Mouse (Mus musculus): Measurements from ENCODE around the gene Tmem170b. TPM values are rescaled to one million over a fixed set of nuclear protein-coding genes. Genes with fewer than 3 reads are reported as not detected.

Gene Tmem170b
- polyA plus RNA-seq, 1 experiment from 2014 or later, result 25.0 TPM

DNA sequence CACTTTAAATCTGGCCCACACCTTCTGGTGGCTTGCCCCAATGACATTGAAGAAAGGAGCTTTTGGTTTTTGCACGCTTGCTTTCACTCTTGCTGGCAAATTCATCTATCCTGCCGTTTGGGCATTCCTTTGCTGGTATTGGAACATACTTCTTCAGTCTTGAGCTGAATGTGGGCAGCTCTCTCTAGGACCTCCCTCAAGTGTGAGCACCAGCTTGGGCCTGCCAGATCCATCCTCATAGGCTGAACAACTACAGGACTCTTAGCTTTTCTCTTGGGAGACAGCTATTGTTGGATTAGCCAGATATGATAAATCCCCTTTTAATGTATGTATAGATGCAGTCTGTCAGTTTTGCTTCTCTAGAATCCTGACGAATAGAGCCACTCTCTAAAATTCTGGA, 19.5 kb downstream of the Tmem170b start:
- Histone ChIP-seq H3K27ac (ENCODE audit: low read depth, low read length) (no peak overlapping the region), H3K27me3 (ENCODE audit: control insufficient read depth, insufficient read depth, low read length) (no peaks in the 10 kb centered on the region), H3K9me3 (ENCODE audit: control insufficient read depth, low read length) (no peaks in the 10 kb centered on the region), H3K36me3 (ENCODE audit: control insufficient read depth, insufficient read depth, low read length) (no peaks in the 10 kb centered on the region), H3K4me3 (ENCODE audit: low read depth, low read length) (no peak overlapping the region), H3K4me2 (replicated peaks; ENCODE audit: low read depth, low read length) (no peak overlapping the region), H3K4me1 (replicated peaks; ENCODE audit: control insufficient read depth, insufficient read depth, low read length) (no peaks in the 10 kb centered on the region), H3K9ac (ENCODE audit: low read depth, low read length) (no peak overlapping the region)
- DNase-seq (ENCODE audit: low spot score) (no peak), ATAC-seq (ENCODE audit: low FRiP score) (no peak)
- WGBS, result 82% methylated on average over 3 of the region's 3 CpGs

DNA sequence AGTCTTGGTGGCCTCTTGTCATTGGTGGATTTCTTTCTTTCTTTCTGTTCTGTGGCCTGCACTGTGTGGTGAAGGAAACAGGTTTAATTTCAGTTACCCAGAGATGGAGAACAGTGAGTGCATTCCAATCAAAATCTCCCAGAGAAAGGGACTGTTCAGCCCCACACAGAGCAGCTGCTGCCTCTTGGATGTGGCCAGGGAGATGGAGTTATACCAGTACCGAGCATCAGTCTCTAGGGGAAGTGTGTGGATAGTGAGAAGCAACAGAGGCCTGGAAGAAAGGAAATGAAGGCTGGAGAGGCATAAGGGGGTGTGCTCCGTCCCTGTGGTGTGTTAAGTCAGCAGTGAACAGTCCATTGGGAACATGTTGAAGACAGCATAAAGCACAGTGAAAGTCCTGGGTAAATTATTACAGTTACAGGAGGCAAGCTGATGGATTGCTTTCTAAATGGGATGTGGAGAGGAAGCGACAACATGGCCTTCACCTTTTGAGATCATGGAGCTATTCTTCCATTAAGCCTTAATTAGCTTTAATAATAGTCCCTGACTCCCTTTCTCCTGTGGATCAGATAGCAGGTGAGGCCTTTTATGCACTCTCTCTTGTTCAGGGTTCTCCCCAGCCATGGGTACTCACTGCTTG, 21.7 kb downstream of the Tmem170b start:
- H3K4me1 ChIP-seq (replicated peaks; ENCODE audit: control insufficient read depth, insufficient read depth, low read length), result no peaks in the 10 kb centered on the region
- no peaks in the 10 kb centered on the region for H3K36me3 ChIP-seq (ENCODE audit: control insufficient read depth, insufficient read depth, low read length)
- H3K4me2 ChIP-seq (replicated peaks; ENCODE audit: low read depth, low read length), result no peak overlapping the region
- WGBS, result 73% methylated on average over 3 of the region's 3 CpGs
- H3K27ac ChIP-seq (ENCODE audit: low read depth, low read length), result 0 out of 2 replicates have a peak overlapping the region, but pooled peaks have one; percentile 21
- DNase-seq (ENCODE audit: low spot score) (no peak), ATAC-seq (ENCODE audit: low FRiP score) (no peak)
- H3K9ac ChIP-seq (ENCODE audit: low read depth, low read length), result no peak overlapping the region
- H3K9me3 ChIP-seq (ENCODE audit: control insufficient read depth, low read length), result no peaks in the 10 kb centered on the region
- no peaks in the 10 kb centered on the region for H3K27me3 ChIP-seq (ENCODE audit: control insufficient read depth, insufficient read depth, low read length)
- no peak overlapping the region for H3K4me3 ChIP-seq (ENCODE audit: low read depth, low read length)

DNA sequence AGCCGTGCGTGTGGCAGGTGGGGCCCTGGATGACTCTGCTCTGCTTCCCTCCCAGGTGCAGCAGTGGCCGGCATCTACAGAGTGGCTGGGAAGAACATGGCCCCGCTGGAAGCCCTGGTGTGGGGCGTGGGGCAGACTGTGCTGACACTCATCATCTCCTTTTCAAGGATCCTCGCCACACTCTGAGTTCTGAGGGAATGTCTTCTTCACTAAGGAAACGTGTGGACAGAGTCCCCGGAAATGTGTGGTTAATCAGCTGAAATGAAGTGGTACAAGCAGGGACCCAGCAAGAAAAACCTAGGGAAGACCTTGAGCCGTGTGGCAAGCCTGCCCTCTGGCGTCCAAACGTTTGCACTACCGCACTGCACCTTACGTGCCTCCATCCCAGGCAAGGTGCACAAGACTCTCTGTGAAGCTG, 28.7 kb downstream of the Tmem170b start:
- no peaks in the 10 kb centered on the region for H3K36me3 ChIP-seq (ENCODE audit: control insufficient read depth, insufficient read depth, low read length)
- H3K9me3 ChIP-seq (ENCODE audit: control insufficient read depth, low read length), result no peaks in the 10 kb centered on the region
- 31% methylated on average over 13 of the region's 13 CpGs for WGBS
- H3K4me3 ChIP-seq (ENCODE audit: low read depth, low read length), result no peak overlapping the region
- no peak for ATAC-seq (ENCODE audit: low FRiP score)
- no peaks in the 10 kb centered on the region for H3K27me3 ChIP-seq (ENCODE audit: control insufficient read depth, insufficient read depth, low read length)
- DNase-seq (ENCODE audit: low spot score), result peak; percentile 80
- no peaks in the 10 kb centered on the region for H3K4me1 ChIP-seq (replicated peaks; ENCODE audit: control insufficient read depth, insufficient read depth, low read length)
- no peak overlapping the region for H3K4me2 ChIP-seq (replicated peaks; ENCODE audit: low read depth, low read length)
- H3K9ac ChIP-seq (ENCODE audit: low read depth, low read length), result no peak overlapping the region
- H3K27ac ChIP-seq (ENCODE audit: low read depth, low read length), result no peak overlapping the region

DNA sequence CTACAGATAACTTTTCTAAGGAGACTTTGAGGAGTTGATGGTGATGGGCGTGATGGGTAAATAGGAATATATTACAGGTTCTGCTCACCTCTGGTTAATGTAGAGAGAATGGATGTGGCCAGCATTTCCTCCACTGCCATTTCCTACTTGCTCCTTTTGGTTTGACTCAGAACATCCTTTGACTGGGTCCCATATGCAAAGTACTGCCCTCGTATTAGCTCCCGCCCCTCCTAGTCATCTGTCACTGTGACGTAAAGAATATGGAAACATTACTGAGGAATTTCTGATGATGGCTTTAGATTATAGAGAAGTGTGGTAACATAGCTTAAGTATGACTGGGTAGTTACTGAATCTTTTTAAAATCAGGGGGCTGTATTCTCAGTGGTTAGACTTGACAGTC, 32.4 kb downstream of the Tmem170b start:
- Histone ChIP-seq H3K27me3 (ENCODE audit: control insufficient read depth, insufficient read depth, low read length) (no peaks in the 10 kb centered on the region), H3K27ac (ENCODE audit: low read depth, low read length) (no peak overlapping the region), H3K9ac (ENCODE audit: low read depth, low read length) (no peak overlapping the region), H3K9me3 (ENCODE audit: control insufficient read depth, low read length) (no peaks in the 10 kb centered on the region), H3K36me3 (ENCODE audit: control insufficient read depth, insufficient read depth, low read length) (no peaks in the 10 kb centered on the region), H3K4me2 (replicated peaks; ENCODE audit: low read depth, low read length) (no peak overlapping the region), H3K4me3 (ENCODE audit: low read depth, low read length) (no peak overlapping the region), H3K4me1 (replicated peaks; ENCODE audit: control insufficient read depth, insufficient read depth, low read length) (no peaks in the 10 kb centered on the region)
- 93% methylated on average over 4 of the region's 4 CpGs for WGBS
- no peak for ATAC-seq (ENCODE audit: low FRiP score)
- DNase-seq (ENCODE audit: low spot score), result no peak

DNA sequence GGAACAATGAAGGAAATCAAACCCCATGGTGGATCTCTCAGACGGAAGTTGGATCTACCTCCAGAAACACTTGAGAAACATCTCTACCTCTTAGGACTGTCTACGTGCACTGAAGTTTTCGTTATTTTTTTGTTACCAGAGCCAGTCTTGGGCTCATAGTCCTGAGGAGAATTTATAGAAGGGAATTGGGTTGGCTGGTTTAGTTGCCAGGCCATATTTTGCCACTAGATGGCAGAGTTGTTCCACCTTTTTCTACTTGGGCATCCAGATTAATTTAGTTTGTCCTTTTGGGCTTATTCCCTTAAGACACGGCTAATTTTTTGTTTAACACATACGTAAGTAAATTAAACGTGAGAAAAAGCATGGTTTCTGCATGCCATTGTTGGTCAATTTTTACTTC, 37.1 kb downstream of the Tmem170b start:
- Histone ChIP-seq H3K4me2 (replicated peaks; ENCODE audit: low read depth, low read length) (no peak overlapping the region), H3K27ac (ENCODE audit: low read depth, low read length) (no peak overlapping the region), H3K27me3 (ENCODE audit: control insufficient read depth, insufficient read depth, low read length) (no peaks in the 10 kb centered on the region), H3K4me1 (replicated peaks; ENCODE audit: control insufficient read depth, insufficient read depth, low read length) (no peaks in the 10 kb centered on the region), H3K9ac (ENCODE audit: low read depth, low read length) (no peak overlapping the region), H3K4me3 (ENCODE audit: low read depth, low read length) (no peak overlapping the region), H3K36me3 (ENCODE audit: control insufficient read depth, insufficient read depth, low read length) (no peaks in the 10 kb centered on the region), H3K9me3 (ENCODE audit: control insufficient read depth, low read length) (no peaks in the 10 kb centered on the region)
- 31% methylated on average over 6 of the region's 6 CpGs for WGBS
- DNase-seq (ENCODE audit: low spot score) (peak; percentile 82), ATAC-seq (ENCODE audit: low FRiP score) (no peak)

DNA sequence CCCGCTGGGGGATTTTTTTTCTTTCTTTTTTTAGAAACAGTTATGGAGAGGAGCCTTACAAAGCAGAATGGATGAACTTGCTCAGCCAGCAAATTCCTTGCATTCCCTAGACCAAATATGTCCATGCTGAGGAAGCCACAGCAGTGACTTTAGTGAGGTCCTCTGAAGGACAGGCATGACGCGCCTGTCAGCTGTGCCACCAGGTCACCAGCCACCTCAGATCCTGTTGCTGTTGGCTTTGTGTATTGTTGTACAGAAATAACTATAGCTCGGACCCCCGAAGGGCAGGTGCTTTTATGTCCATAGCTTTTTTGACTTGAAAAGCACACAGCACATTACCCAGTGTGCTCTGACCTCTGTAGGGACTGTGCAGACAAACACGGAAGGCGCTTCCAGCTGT, 38.1 kb downstream of the Tmem170b start:
- H3K4me2 ChIP-seq (replicated peaks; ENCODE audit: low read depth, low read length), result no peak overlapping the region
- H3K4me3 ChIP-seq (ENCODE audit: low read depth, low read length), result no peak overlapping the region
- no peak overlapping the region for H3K27ac ChIP-seq (ENCODE audit: low read depth, low read length)
- WGBS, result 61% methylated on average over 7 of the region's 7 CpGs
- no peaks in the 10 kb centered on the region for H3K9me3 ChIP-seq (ENCODE audit: control insufficient read depth, low read length)
- ATAC-seq (ENCODE audit: low FRiP score), result no peak
- no peaks in the 10 kb centered on the region for H3K36me3 ChIP-seq (ENCODE audit: control insufficient read depth, insufficient read depth, low read length)
- no peaks in the 10 kb centered on the region for H3K27me3 ChIP-seq (ENCODE audit: control insufficient read depth, insufficient read depth, low read length)
- H3K4me1 ChIP-seq (replicated peaks; ENCODE audit: control insufficient read depth, insufficient read depth, low read length), result no peaks in the 10 kb centered on the region
- no peak for DNase-seq (ENCODE audit: low spot score)
- H3K9ac ChIP-seq (ENCODE audit: low read depth, low read length), result no peak overlapping the region

DNA sequence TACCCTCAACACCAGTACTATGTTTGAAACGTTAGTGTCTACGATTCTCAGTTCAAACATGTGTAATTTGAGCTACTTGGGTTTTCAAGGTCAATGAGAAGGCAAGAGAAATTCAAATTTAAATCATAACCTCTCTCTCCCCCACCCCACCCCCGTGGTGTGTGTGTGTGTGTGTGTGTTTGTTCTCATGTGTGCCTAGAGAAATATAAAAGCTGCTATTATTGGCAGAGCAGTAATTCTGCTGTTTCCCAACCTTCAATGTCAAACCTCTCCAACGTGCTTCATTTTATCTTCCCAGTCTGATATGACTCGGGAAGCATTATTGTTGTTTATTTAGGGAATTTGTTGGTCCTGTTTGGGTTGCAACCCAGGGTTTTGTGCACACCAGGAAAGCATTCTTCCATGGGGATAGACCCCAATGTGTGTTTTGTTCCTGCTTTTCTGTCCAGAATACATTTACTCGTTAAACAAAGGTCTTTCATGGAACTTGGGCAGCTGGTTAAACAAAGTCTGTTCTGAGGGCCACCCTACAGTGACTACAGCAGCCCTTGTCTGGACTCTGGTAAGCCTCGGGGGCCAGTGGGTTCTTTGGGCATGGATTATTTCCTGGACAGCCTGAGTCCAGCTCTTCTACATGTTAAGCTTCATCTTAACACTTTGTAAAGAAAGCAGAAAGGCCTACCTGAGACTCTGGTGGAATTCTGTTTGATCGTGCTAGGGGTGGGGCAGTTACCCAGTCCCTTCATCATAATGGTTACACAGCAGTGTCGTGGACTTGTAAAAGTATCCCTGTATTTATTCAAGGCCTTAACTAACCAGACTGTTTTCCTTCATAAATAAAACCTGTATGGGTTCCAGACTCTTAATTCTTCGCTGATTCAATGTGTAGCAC, 39.1 kb downstream of the Tmem170b start:
- DNase-seq (ENCODE audit: low spot score), result peak; percentile 22
- Histone ChIP-seq H3K4me3 (ENCODE audit: low read depth, low read length) (no peak overlapping the region), H3K27me3 (ENCODE audit: control insufficient read depth, insufficient read depth, low read length) (no peaks in the 10 kb centered on the region), H3K36me3 (ENCODE audit: control insufficient read depth, insufficient read depth, low read length) (no peaks in the 10 kb centered on the region), H3K4me2 (replicated peaks; ENCODE audit: low read depth, low read length) (no peak overlapping the region), H3K9ac (ENCODE audit: low read depth, low read length) (no peak overlapping the region), H3K9me3 (ENCODE audit: control insufficient read depth, low read length) (no peaks in the 10 kb centered on the region), H3K27ac (ENCODE audit: low read depth, low read length) (no peak overlapping the region), H3K4me1 (replicated peaks; ENCODE audit: control insufficient read depth, insufficient read depth, low read length) (no peaks in the 10 kb centered on the region)
- WGBS, result 61% methylated on average over 10 of the region's 10 CpGs
- ATAC-seq (ENCODE audit: low FRiP score), result no peak

DNA sequence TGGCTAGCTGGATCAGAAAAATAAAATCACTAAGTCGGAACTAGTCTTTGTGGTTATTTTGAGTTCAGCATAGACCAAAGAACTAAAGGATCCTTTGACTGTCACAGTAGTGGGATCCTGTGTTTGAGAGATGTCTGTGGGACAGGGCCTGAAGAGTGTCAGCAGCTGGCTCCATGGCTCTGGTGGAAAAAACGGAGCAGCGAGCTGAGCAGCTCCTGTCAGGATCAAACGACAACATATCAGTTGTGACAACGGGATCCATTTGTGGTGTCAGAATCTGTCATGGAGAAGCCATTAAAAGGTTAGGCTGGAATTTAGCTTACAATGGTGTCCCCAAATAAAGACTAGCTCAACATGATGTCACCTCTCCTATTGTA, 39.8 kb downstream of the Tmem170b start:
- Histone ChIP-seq H3K4me1 (replicated peaks; ENCODE audit: control insufficient read depth, insufficient read depth, low read length) (no peaks in the 10 kb centered on the region), H3K36me3 (ENCODE audit: control insufficient read depth, insufficient read depth, low read length) (no peaks in the 10 kb centered on the region), H3K4me3 (ENCODE audit: low read depth, low read length) (no peak overlapping the region), H3K27ac (ENCODE audit: low read depth, low read length) (no peak overlapping the region), H3K9me3 (ENCODE audit: control insufficient read depth, low read length) (no peaks in the 10 kb centered on the region), H3K27me3 (ENCODE audit: control insufficient read depth, insufficient read depth, low read length) (no peaks in the 10 kb centered on the region), H3K4me2 (replicated peaks; ENCODE audit: low read depth, low read length) (no peak overlapping the region), H3K9ac (ENCODE audit: low read depth, low read length) (no peak overlapping the region)
- WGBS, result 53% methylated on average over 5 of the region's 5 CpGs
- DNase-seq (ENCODE audit: low spot score) (no peak), ATAC-seq (ENCODE audit: low FRiP score) (no peak)

DNA sequence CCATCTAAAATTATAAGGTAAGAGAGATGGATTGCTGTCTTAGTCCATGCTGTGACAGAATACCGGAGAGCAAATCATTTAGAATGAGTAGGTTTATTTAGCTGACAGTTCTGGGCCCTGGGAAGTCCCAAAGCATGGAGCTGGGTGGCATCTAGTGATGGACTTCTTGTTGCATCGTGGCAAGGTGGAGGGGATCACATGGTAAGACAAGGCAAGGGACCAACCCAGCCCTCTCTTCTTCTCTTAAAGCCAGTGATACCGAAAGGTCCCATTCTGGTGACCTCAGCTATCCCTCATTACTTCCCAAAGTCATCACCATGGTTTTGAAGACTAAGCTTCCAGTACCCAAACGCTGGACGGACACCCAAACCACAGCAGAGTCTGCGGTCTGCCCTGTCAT, 42.3 kb downstream of the Tmem170b start:
- ATAC-seq (ENCODE audit: low FRiP score) (no peak), DNase-seq (ENCODE audit: low spot score) (no peak)
- Histone ChIP-seq H3K36me3 (ENCODE audit: control insufficient read depth, insufficient read depth, low read length) (no peaks in the 10 kb centered on the region), H3K4me1 (replicated peaks; ENCODE audit: control insufficient read depth, insufficient read depth, low read length) (no peaks in the 10 kb centered on the region), H3K9me3 (ENCODE audit: control insufficient read depth, low read length) (no peaks in the 10 kb centered on the region), H3K4me2 (replicated peaks; ENCODE audit: low read depth, low read length) (no peak overlapping the region), H3K27ac (ENCODE audit: low read depth, low read length) (no peak overlapping the region), H3K4me3 (ENCODE audit: low read depth, low read length) (no peak overlapping the region), H3K9ac (ENCODE audit: low read depth, low read length) (no peak overlapping the region), H3K27me3 (ENCODE audit: control insufficient read depth, insufficient read depth, low read length) (no peaks in the 10 kb centered on the region)
- WGBS, result 81% methylated on average over 6 of the region's 6 CpGs

Measured in hindbrain, embryonic 11.5 days (tissue).